Mouse (Mus musculus) thymus, postnatal 4 days (tissue): ENCODE measurements around the gene Phtf1.
A peak's percentile ranks its signal among the peaks of the same experiment; 100 is the strongest.

Source experiments
- DNase-seq: peaks from one replicate; pipeline ENCODE4 v3.0.0; 2021

The Phtf1 gene

DNA sequence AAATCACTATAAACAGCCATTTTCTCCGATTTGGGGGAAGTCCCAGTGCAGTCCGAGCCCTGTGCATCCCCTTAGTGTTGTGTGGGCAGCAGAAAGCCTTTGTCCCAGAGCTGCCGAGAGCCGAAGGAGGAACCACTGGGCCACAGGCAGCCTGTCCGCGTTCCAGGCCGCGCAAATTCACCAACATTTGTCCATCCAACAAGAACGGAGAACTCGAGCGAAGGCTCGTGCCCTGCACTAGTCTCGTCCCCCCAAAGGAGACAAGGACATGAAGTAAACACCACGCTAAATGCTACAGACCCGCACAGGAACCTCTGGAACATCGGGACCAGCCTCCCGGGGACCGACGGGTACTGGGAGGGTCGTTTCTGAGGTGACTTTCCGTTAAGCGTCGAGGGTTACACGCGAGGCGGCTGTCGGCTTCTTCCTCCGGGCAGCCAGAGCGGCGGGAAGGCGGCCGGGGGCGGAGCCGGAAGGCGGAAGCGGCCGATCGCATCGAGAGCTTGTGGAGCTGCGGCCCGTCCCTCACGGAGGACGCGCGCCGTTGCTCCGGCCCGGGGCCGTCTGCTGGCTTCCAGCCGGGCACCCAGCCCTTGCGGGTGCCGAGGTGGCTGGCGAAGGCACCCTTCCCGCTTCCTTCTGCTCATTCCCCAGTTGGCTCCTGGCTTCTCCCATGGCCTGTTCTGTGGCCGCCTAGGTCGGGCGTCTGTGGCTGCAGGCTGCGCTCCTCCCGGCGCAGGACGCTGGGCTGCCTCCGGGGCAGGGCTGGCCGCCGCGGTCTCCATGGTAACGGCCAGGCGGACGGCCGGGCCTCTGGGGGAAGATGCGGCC, at the start of gene Phtf1:
Phtf1 (plus strand) TSS at position 250 of the 831 bp plus-strand sequence.
- DNase-seq: peak; percentile 89

DNA sequence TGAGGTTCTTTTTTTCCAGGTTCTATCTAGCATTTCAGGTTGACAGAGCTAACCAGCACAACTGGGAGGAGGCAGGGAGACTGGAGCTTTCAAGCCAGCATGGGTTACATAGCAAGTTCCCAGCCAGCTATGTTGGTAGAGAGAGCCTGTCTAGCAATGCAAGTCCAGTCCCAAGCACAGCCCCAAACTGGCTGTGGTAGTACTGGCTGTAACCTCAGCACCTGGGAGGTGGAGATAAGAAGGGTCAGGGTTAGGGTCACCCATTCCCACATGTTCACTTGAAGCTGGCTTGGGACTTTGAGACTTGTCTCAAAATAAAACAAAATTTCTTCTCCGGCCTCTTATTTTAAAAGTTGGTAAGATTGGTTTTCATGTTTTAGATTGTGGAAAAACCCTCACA, 47.8 kb upstream of the Phtf1 start:
- DNase-seq: no peak

DNA sequence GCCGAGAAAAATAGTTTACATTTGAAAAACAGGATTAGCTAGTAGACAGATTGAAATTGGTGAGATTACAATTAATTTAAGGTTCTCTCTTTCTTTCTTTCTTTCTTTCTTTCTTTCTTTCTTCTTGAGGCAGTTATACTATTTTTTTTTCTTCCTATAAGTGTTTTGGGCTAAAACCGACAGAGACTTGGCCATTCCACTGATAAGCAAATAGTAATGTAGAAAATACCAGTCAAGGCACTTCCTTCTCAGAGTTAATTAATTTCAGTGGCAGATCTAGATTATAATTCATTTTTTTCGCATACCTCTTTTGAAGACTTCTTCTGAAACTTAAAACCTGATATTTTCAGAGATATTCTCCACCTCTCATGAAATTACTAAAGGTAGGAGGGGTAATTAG, 42.6 kb upstream of the Phtf1 start:
- DNase-seq: no peak

DNA sequence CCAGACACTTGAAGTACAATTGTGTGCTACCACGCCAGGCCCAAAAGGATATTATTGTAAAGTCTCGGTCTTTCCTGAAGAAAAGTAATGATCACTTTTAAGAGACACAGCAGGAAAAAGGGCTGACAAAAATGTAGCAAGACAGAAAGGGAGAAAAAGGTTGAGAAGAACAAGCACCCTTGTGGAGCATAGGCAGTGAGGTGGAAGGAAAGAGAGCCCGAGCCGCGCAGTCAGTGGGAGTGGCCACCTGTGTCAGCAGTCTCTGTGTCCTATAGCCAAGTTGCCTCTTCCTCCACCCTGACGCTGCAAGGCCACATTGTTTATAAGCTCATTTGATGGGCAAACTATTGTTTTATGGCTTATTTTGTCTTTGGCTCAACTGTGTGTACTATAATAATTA, 40.4 kb upstream of the Phtf1 start:
- DNase-seq: peak; percentile 56

DNA sequence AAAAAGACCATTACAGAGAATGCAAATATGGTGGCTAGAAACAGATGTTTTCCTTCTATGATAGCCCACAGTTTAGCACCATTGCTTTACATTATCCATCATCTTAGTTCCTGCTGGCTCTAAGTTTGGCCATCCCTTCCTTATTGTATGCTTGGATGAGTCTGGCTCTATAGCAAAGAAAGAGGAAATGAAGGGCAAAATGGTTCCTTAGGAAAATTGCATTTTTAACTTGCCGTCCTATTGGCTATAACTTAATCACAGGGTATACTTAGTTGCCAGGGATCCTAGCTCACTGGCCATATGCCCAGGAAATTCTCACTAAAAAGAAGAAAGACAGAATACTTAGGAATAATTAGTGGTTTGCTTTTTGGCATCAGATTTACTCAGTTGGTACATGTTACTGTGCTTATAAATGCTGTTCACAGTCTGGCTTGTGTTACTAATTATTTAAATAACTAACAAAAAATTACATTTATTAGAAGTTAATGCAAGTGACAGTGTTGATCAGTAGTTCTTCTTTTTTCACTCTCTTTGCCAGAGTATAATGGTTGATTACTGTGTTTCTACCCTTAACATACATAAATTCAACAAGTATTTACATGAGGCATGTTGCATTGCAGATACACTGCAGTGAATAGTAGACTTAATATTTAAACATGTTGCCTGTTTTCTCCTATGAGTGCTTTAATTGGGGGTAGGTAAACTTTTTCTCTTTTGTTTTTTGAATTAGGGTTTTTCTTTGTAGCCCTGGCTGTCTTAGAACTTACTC, 22.9 kb upstream of the Phtf1 start:
- no peak for DNase-seq

DNA sequence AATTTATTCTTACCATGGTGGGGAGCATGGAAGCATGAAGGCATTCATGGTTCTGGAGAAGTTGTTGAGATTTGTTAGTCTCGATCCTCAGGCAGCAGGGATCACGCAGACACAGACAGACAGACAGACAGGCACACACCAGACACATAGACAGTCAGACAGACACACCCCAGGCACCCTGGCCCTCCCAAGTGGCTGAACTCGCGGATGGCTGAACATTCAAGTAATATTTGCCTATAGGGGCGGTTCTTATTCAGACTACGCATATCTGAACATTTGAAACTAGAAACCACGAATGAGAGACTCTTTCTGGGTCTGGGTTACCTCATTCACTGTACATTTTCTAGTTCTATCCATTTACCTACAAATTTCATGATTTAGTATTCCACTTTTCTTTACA, 19.2 kb upstream of the Phtf1 start:
- DNase-seq: no peak

DNA sequence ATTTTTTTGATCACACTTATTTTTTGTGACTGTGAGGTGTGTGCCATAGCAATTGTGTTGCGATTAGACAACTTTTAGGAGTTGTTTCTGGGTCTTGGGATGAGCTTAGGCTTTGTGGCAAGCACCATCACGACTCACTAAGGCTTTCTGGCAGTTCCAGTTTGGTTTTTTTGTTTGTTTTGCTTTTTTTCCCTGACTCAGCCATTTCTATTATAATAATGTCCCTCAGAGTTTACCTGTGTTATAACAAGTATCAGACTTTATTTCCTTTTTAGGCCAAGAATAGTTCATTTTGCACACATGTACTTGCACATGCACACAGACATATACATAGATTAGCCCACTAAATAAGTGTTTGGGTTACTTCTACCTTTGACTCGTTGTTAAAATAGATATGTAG, 7.3 kb upstream of the Phtf1 start:
- DNase-seq: no peak

DNA sequence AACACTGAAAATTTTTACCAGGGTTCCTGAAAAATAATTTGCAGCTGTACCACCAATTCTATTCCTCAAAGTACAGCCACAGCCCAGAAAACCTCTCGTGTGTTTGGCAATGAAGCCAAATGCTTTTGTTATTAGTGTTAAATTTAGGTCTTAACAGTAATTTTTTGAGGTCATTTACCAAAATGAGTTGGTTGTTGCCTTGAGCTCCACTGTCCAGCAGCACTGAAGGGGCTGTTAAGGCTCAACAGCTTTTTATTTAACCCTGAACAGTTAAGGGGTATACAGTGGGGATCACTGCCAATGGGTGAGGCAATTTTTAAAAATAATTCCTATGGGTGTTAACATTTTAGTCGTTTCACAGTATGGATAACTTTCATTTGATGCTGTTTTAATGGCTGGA, 679 bp upstream of the Phtf1 start:
- no peak for DNase-seq

DNA sequence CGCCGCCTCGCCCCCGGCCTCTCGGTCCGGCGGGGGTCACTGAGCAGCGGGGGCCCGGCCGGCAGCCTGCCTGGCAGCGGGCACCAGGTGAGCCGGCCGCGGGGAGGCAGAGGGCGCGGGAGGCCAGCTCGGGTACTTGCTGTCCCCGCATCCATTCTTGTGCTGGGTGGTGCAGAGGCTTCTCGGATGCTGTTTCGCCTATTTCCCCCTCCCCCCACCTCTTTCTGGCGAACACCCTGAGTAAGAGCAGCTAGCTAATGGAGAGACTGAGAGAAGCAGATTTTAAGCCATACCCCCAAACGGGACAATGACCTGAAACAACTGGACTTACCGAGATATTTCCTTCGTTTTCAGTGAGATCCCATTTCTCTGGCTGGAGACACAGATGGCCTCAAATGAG, 791 bp downstream of the Phtf1 start:
- DNase-seq: peak; percentile 60

DNA sequence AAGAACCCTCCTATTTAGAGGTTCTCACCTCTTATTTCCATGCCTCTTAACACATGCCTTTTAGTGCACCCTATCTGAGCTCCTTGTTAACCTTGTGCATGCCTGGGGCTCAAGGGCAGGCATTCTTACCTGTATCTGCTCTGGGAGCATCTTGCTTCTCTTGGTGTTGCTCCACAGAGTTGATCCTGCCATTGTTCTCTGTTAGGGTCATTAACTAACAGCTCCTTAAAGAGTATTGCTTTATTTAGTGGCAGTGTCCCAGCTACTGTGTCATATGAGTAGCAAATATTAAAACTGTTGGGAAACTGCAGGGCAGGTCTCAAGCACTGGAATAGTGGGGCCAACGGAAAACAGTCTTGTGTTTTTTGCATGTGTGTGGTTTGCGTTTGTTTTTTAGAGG, 3.2 kb downstream of the Phtf1 start:
- DNase-seq: no peak

DNA sequence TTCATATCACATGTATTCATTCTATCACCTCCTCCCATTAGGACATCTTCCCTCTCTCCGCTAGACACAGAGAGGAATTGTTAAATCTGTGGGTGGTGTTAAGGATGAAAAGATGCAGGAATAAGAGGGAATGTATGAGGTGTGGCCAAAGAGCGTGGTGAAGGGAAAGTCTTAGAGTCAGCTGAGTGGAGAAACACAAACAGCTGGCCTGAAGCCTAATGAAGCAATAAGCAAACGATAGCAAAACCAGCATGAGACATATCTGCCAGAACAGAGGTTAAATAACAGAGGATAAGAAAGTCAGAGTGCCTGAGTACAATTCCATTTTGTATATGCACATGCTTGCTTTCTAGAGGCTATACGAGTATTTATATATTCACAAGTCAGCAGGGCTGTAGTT, 16.6 kb downstream of the Phtf1 start:
- no peak for DNase-seq

DNA sequence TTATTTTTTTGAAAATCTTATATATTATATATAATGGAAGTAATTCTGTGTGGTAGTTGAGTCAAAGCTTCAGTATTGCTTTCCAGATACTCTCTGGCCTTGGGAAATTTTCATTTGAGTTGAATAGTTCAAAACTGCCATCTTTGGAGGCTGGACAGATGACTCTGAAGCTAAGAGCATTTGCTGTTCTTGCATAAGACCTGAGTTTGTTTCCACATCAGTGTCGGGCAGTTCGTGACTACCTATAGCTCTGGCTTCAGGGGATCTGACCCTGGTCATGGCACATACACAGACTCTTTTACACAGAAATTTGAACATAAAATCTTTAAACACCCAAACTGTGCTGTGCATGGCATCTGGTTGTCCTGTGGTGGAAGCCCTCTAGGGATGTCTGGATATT, 17.3 kb downstream of the Phtf1 start:
- DNase-seq: no peak

DNA sequence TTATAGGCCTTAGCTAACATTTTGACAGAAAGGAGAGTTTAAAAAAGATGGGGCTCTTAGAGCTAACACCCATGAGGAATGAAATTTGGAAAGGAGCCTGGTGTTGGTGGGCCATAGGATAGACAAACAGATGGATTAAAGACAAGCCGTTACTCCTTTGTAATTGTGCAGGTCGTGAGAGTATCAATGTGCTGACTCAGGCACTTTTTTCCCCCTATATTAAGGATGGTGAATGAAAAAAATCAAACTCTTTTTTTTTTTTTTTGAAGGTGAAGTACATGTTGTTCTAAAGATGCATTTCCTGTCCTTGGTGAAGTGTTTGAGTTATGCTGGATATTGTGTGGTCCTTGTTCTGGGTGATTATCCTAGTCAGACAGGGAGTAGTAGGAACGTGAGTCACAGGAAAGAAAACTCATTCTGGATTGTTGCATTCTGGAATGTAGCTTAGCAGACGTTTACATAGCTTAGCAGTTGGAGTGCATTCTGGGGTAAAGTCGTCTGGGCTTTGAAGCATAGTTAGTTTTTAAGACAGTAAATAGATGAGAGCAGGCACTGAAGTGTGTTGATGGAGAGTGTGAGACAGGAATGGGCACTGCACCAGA, 20.0 kb downstream of the Phtf1 start:
- no peak for DNase-seq

DNA sequence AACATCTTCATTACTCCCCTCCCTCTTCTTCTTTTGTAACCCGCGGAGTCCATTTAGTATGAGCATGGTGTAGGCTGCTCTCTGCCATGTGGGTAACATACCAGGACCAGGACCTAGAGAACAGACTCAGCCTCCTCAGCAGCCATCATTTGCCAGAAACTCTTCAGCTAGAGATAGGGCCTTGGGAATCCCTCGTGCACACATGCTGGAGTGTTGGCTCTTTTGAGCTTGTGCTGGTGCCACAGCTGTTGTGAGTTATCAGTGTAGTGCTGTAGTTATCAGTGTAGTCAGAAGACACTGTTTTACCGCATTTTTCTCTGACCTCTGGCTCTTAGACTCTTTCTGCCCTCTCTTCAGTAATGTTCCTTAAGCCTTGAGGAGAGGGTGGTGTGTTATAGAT, 21.4 kb downstream of the Phtf1 start:
- no peak for DNase-seq

DNA sequence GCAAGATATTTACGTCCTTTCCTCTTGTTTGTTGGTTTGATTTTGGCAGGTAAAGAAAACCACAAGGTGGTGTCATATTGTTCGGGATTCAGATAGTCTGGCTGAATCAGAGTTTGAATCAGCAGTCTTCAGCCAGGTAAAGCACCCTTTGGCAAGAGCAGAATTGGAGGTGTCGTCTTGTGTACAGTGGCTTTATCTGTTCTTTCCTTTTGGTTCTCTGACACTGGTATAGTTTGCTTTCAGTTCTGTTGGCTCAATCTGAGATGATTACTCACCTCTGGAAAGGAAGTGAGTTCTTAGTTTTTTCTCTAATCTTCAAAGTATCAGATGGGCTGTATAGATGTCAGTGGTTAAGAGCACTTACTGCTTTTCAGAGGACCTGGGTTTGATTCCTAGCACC, 23.4 kb downstream of the Phtf1 start:
- no peak for DNase-seq

DNA sequence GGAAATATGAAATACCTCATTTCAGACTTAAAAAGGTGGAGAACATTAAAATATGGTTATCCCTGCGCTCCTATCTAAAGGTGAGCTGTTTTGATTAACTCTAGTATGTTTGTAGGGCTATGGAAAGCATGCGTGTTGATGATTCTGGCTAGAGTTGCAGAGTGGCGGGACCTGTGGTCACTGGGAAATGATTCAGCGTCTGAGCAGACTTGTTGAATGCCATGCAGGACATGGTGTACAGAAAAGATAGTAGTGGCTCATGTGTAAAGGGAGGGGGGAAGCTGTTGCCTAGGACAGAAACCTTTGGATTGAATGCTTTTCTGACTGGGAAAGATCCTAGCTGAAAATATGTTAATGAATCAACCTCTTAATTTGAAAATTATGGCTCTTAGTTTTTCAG, 30.8 kb downstream of the Phtf1 start:
- no peak for DNase-seq

DNA sequence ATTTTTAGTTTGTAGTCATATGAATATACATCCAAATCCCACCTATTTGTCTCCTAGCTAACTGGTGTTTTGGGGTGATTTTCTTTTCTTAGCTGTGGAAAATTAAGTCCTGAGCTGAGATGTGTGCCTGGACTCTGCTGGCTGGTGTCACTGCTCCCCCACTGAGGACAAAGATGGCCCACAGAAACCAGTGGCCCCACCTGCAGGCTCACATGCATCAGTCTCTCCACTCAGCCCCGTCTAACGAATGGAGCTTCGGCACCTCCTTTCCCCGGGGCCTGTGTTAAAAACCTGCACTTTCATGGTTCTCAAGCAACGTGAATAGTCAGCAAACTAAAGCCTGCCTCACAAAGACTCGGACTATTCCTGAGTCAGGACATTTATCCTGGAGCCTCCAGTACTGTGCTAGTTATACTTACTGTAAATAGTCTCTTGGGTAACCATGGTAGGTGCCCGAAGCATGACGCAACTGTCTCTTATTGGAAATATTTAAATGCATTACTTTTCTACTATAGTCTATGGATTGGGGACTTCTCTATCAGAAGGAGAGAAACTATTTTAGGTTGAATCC, 39.1 kb downstream of the Phtf1 start:
- DNase-seq: no peak

DNA sequence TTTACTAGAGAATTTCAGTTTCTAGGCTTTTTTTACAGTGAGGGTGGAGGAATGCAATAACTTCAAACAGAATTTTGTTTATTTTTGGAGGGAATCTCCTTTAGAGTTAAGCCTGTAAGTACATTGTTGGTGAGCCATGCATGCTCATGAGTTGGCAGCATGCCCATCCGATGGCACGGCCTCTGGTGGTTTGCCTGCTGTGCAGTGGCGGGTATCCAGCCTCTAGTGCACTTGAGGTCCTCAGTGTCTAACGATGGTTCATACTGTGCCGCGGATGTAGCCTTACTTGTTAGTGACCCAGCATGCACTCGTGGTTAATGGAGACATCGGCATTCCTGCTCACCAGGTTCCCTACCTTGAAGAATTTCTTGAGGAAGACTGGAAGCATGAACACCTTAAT, 39.6 kb downstream of the Phtf1 start:
- no peak for DNase-seq

DNA sequence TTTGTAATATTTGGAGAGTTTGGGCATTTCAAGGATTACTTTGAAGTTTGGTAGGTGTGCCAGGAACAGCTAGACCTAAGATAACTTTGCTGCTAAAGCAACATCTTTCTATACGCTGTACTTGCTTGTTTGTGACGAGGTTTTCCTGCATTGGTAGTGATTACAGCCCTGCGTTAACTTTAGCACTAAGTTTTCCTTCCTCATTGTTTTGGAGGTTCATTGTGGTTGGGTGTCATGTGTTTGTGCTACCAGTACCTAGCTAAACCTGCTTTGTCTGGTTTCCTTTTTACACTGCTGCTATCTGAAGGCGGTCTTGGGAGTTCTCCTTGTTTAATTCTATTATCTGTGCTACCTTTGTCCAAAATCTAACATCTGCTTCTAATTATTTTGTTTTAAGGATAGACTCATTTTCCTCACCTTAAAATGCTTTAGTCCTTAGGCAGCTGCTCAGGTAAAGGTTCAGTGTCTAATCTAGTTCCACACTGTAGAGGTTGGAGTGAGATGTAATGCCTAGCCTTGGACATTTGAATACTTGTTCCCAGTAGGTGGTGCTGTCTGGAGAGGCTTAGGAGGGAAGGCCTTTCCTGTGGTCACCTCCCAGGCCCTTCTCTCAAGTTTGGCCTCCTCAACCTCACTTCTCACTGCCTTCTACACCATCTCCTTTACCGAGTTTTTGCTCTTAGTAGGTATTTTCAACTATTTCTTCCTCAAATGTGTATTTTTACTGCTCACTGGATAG, 42.2 kb downstream of the Phtf1 start:
- no peak for DNase-seq

DNA sequence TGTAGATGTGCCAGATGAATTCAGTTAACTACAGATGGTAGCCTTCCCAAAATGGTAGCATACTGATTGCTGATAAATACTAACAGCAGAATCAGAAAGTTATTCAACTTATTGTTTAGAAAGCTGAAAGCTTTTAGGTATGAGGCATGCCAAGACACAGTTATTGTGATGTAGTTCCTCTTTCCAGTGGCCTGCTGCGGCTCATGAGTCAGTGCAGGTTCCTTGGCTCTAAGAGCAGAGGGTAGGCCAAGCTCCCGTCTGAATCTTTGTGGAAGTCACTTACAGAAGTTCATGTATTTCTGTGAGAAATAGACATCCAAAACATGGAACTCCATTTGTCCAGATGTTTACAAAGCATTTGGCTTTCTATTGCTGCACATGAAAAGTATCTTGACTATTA, 44.1 kb downstream of the Phtf1 start:
- no peak for DNase-seq

DNA sequence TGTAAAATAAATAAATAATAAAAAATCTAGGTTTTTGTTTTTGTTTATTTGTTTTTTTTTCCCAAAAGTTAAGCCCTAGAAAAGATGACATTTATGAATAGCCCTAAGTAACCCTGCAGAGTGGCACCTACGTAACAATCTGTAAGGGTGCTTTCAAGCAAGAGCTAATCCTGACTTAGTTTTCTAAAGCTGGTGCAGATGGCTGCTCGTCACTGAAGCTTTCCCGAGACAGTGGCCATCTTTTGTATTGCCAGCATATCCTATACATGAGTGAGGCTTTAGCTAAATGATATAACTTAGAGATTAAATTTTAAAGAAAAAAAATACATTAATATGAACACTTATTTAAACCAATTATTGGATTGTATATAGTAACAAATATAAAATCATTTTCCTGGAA, 50.0 kb downstream of the Phtf1 start:
- DNase-seq: no peak

DNA sequence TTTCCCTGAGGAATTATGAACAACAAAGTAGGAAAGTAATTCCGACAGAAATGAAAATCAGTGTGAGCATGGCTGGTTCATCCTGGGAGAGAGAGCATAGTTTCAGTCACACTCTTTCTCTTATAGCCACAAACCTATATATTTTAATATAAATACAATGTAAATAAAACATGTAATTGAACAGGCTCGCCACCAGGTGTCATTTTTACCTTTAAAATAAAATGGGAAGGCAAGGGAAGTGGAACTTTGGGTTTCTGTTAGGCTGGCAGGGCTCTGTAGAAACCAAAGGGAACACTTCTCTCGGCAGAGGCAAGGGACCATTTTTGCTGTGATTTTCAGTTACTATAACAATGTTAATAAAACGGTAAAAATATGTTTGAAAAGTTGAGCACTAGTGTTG, 51.5 kb downstream of the Phtf1 start:
- peak; percentile 24 for DNase-seq

DNA sequence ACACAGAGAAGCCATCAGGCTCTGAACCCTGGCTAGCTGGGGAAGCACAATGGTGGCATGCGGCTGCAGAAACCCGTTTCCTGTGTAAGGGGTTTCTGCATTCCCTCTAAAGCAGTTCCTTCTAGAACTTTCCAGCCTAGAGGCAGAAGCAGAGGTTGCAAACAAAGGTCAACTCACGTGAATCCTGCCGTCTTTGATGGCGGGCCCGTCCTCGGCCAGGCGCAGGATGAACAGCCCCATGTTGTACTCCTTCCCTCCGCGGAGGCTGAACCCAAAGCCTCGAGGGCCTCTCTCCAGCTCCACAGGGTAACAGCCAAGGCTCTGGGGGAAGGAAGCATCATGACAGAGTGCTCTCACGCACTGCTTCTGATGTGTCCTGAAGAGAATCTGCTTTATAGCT, 52.2 kb downstream of the Phtf1 start:
- no peak for DNase-seq
